Mouse (Mus musculus): ENCODE data around the gene Lsp1.

DNA sequence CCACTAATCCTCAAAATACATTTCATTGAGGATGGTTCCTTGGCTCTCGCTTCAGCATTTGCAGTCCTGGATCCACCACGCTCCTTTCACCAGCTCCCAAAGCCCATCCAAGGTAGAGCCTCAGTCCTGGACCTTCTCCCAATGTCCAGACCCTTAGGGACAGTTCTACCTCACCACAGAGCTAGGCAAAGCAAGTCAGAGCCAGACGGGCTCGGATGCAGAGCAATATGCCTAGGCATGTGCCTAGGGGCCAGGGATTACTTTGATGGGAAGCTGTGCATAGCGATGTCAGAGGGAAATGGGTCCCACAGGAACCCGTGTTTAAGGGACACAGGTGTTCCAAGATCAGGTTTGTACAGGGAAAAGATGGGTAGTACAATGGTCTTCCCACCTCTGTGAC, 15.3 kb upstream of the Lsp1 start:
- TF ChIP-seq CTCF (IDR thresholded peaks at IDR 0.05; ENCODE audit: low read depth, low read length), result no peak
- no peak for TF ChIP-seq POLR2A (IDR thresholded peaks at IDR 0.05; ENCODE audit: extremely low read depth, insufficient read depth, low read length)
